Mouse (Mus musculus): ENCODE results near the gene Nr6a1.

DNA sequence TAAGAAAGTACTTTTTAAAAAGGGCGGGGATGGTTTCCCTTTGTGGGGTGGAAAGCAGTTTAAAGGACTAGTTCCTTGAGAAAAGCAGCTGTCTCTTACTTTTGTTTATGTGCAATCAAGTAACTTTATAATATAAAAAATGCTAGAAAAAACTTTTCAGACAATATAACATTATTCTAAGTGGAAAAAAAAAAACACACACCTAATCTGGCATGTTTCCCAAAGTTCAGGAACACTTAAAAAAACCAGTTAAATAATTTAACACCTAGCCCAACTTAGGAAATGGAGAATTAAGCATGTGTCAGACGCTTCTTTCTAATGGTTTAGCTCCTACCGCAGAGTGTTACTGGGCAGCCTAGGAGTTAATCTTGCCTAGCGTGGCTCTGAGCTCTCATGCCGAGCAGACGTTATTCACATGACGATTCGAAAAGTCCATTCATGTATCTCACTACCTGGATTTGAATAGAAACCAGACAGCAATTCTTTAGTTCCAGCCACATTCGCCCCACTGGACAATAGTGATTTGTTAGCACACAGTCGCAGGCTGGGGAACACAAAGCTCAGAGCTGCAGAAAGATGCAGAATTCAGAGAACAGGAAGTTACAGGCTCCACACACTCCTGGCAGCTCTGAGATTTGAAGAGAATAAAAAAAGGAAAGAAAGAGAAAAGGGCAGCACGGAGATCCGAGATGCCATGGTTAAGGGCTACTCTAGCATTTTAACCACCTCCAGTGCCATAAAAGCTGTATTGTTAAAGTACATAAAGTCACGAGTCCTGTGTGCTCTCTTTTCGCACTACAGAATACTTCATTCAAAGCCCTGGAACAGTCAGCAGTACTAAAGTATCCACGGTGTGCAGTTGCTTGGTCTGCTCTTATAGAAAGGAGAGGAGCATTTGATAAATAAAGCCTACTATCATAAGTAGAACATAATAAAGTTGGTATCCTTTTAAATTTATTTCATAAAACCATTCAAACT lies 102.4 kb downstream of the Nr6a1 start:
- no peak for TF ChIP-seq POLR2A (IDR thresholded peaks at IDR 0.05; ENCODE audit: insufficient read depth, low read depth, low read length)
- TF ChIP-seq CTCF (IDR thresholded peaks at IDR 0.05; ENCODE audit: insufficient read depth, low read depth, low read length): no peak
